Mouse (Mus musculus) thymus, postnatal 0 days (tissue): ENCODE data around the gene Lsm7. TPM values are rescaled to one million over a fixed set of nuclear protein-coding genes. Genes with fewer than 3 reads are reported as not detected.
"Not testable (repeated sequence)": the region's sequence is repeated elsewhere in the genome, so short reads cannot be mapped to it uniquely, and the experiment has no call there.

Experiments
- DNase-seq: peaks from one replicate; pipeline ENCODE4 v3.0.0-alpha.2; 2015; ENCODE audit warnings: low spot score
- polyA plus RNA-seq: library from polyadenylated mRNA; unstranded; fragments of >200 nt; fragmentation: Nextera tagmentation; extraction: Ambion mirVana; gene quantifications from 2 replicates; pipeline ENCODE4 v1.2.1, GENCODE M21; 2015

The Lsm7 gene
- polyA plus RNA-seq, 1 experiment from 2014 or later, result 340 TPM

DNA sequence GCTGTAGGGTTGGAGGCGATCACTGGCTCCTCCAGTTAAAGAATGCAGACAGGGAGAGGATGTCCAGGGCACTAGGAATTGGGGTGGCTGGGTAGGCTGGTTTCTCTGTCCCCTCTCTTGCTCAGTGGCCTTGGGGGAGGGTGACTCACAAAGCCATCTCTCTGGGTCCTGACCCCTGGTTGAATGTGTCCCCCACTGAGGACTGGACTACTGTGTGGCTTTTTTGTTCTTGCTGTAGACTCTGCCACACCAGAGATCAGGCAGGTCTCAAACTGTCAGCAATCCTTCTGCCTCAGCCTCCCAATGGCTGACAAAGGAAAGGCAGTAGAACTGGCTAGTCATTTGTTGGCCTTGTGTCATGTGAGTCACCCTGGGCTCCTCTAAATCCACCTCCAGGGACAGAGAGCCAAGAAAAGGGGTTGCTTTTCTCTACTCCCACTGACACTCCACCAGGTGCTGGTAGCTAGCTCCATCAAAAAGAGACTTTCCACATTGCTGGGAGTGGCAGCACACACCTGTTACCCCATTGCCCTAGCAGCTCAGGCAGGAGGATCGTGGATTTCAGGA is 16.6 kb downstream of the Lsm7 start:
- no peak for DNase-seq

DNA sequence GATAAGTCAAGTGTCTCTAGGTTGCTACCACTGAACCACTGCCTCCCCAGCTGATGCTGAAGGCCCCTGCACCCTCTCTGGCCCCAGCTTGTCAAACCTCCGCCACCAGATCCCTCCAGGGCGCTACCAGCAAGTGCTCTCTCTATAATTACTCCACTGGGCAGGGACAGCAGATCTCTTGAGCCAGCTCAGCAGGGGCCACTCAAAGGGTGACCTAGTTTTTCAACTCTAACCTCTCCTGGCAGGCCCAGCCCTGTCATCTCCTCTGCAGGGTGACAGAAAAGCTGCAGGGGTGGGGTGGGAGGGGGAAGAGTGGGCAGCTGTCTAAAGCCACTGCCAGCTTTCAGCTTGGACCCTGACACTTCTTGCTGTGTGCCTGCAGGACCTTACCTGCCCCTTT is 17.2 kb downstream of the Lsm7 start:
- DNase-seq, result no peak

- DNase-seq, result no peak
These were observed 18.0 kb downstream of the Lsm7 start for GRCm38 (mm10) chr10:80836949-80837379.

GRCm38 (mm10) chr10:80835617-80836016 is 19.4 kb downstream of the Lsm7 start:
- DNase-seq, result no peak

DNA sequence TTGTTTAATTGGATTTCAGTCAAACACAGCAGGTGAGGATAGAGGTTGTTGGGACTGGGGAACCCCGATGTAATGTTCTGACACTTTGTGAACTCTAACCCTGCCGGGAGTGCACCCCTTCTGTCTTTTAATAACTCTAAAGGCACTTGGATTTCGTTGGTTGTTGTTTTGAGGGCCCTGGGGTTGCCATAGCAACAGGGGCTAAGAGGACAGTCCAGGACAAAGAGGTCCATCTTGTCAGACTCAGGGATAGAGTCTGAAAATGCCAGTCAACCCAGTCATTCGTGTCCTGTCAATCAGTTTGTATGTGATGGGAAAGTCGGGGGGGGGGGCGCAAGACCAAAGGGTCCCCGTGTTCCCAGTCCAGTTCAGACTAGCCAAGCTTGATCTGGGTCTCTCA is 22.2 kb downstream of the Lsm7 start:
- DNase-seq, result no peak

DNA sequence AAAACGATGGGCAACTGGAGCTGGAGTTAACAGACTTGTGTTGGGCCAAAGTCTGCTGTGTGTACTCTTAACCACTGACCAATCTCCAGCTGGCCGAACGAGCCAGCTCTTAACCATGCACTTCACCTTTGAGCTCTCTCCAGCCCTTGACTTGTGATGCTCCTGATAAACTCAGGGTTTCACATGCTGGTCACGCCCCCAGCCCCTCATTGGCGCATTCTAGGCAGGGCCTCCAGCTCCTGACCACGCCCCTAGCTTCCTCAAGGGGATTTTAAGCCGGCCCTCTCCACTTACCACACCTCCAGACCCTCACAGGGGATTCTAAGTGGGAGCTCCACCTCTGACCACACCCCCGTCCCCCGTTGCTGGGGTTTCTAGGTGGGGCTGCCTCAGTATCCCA is 23.9 kb downstream of the Lsm7 start:
- peak; percentile 63 for DNase-seq

GRCm38 (mm10) chr10:80829359-80830278 is 25.4 kb downstream of the Lsm7 start:
- no peak for DNase-seq

DNA sequence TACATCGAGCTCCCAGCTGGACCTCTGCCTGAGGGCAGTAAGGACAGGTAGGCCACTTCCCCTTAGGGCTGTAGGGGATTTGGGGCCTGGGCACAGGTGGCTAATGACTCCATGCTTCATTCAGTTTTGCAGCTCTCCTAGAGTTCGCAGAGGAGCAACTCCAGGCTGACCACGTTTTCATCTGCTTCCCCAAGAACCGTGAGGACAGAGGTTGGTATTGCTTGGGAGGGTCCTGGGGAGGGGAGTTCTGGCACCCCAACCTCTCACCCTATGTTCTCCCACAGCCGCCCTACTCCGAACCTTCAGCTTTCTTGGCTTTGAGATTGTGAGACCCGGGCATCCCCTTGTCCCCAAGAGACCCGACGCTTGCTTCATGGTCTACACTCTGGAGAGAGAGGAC is 26.4 kb downstream of the Lsm7 start:
- DNase-seq, result not testable (repeated sequence)

DNA sequence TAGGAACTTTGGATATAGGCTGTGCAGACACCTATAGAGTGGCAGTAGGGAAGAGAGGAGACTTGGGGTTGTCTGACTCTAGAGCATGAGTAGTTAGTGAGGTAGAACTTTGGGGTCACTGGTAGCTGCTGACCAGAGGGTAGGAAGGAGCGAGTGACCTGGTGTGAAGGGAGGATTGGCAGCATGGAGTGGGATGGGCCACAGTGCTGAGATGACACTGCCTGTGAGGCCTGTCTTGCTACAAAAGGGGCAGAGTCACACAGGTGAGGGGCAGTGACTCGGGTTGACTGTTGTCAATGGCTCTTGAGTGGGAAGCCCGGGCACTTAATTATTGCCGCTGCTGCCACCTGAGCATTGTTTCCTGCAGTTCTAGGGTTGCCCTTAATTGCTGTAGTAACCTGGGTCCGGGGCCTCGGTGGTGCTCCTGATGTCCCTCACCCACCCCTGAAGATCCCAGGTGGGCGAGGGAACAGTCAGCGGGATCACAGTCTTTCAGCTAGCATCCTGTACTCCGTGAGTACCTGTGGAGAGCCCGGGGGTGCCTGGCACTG is 27.1 kb downstream of the Lsm7 start:
- DNase-seq, result no peak

GRCm38 (mm10) chr10:80827063-80827869 is 27.7 kb downstream of the Lsm7 start:
- DNase-seq, result no peak

DNA sequence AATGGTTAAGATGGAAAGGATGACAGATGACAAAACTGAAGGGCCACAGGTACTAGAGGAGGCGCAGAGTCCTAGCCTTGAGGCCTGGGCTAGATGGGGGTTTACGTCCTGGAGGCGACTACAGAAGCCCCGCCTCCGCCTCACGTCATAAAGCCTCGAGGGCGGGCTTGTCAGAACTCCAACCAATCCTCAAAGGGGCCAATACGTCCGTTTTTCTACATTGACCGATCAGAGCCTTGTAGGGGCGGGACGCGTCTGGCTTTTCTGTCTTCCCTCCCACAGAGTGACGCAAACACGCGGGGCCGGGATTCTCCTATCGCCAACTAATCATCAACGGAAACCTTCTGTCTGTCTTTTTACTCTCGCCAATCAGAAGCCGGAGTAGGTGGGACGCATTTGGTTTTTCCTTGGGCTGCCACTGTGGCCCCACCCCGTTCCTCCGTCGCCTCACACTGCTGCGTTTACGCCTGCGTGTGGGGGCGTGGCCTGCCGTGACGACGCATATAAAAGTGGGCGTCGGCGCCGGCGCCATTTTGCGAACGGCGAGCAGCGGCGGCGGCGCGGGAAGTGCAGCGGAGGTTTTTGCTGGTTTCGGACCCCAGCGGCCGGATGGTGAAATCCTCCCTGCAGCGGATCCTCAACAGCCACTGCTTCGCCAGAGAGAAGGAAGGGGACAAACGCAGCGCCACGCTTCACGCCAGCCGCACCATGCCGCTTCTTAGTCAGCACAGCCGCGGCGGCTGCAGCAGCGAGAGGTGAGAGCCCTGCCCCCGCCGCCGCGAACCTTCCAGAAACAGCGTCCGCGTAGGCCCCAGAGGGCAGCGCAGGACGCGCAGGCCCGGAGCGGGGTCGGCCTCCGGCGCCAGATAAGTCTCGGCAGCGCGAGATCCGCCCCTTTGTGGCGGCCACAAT is 28.6 kb downstream of the Lsm7 start, which contains the start of gene Oaz1:
Gene Oaz1 (plus strand): TSS at position 506 of the 912 bp plus-strand sequence.
- peak; percentile 99 for DNase-seq

DNA sequence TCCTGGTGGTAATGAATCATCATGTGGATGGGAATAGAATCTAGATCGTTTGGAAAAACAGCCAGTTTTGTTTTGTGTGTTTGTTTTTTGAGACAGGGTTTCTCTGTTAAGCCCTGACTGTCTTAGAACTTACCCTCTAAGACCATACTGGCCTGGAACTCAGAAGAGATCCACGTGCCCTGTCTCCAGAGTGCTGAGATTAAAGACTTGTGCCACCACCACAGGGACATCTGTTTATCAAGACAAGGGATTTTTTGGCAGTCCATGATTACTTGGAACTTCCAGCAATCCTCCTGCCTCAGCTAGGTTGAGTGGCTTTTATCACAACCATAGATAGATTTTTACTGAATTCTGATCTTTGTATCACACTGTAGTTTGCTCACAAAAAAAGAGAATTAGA is 30.2 kb downstream of the Lsm7 start:
- DNase-seq, result no peak

- DNase-seq, result peak; percentile 46
These were observed 31.0 kb downstream of the Lsm7 start for GRCm38 (mm10) chr10:80823847-80824643.

GRCm38 (mm10) chr10:80823316-80823715 is 31.7 kb downstream of the Lsm7 start:
- no peak for DNase-seq

GRCm38 (mm10) chr10:80822528-80822927 is 32.5 kb downstream of the Lsm7 start:
- no peak for DNase-seq

DNA sequence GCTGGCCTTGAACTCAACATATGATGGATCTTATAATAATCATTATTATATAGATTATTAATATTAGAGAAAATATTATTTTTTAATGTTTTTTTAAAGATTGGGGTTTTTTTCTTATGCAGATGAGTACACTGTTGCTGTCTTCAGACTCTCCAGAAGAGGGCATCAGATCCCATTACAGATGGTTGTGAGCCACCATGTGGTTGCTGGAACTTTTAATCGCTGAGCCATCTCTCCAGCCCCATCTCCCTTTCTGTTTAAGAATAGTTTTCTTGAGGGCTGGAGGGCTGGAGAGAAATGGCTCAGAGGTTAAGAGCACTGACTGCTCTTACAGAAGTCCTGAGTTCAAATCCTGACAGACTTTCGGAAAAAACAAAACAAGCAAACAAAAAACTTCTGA is 33.0 kb downstream of the Lsm7 start:
- peak; percentile 40 for DNase-seq

- no peak for DNase-seq
These were observed 35.6 kb downstream of the Lsm7 start for GRCm38 (mm10) chr10:80819406-80819805.

GRCm38 (mm10) chr10:80818599-80819281 is 36.3 kb downstream of the Lsm7 start:
- DNase-seq, result no peak

- not testable (repeated sequence) for DNase-seq
These were observed 37.1 kb downstream of the Lsm7 start for GRCm38 (mm10) chr10:80817955-80818354.
